Mouse (Mus musculus) heart, adult 2 months (tissue): ENCODE measurements around the gene U2af1l4. TPM values are rescaled to one million over a fixed set of nuclear protein-coding genes. Genes with fewer than 3 reads are reported as not detected.

ENCODE experiments used
- DNase-seq, 2 experiments: peaks; one replicate each; pipeline ENCODE4 v3.0.0; 2021
- H3K27ac ChIP-seq: fragments of 200-600 bp; 2 replicates; pipeline ENCODE4 v1.8.1; 2022
- H3K27me3 ChIP-seq: fragments of 200-500 bp; 2 replicates; pipeline ENCODE4 v1.6.1; 2012; ENCODE audit warnings: mild to moderate bottlenecking, low read length, inconsistent platforms, mixed read lengths; ENCODE audit not compliant: control insufficient read depth, insufficient read depth
- H3K36me3 ChIP-seq: fragments of 200-500 bp; 2 replicates; pipeline ENCODE4 v1.6.1; 2012; ENCODE audit warnings: low read length, inconsistent platforms; ENCODE audit not compliant: control insufficient read depth, insufficient read depth
- H3K4me1 ChIP-seq: fragments of 200-500 bp; 2 replicates; pipeline ENCODE4 v1.6.1; 2011; ENCODE audit warnings: low read length; ENCODE audit not compliant: control insufficient read depth, insufficient read depth
- H3K4me3 ChIP-seq: fragments of 200-600 bp; 2 replicates; pipeline ENCODE4 v1.8.1; 2022
- H3K79me2 ChIP-seq: fragments of 200-500 bp; replicated peaks from 2 replicates; pipeline ENCODE4 v1.6.1; 2012; ENCODE audit warnings: mild to moderate bottlenecking, inconsistent platforms, low read length, moderate library complexity, mixed read lengths; ENCODE audit not compliant: control insufficient read depth, insufficient read depth
- H3K9ac ChIP-seq: fragments of 200-500 bp; 2 replicates; pipeline ENCODE4 v1.6.1; 2012; ENCODE audit warnings: low read depth, mild to moderate bottlenecking, control low read depth, inconsistent platforms, low read length, mixed read lengths
- CTCF ChIP-seq: fragments of 200-600 bp; IDR thresholded peaks from 2 replicates; pipeline ENCODE4 v1.8.1; 2022; ENCODE audit warnings: antibody characterized with exemption, mild to moderate bottlenecking, moderate library complexity
- EP300 ChIP-seq: fragments of 200-500 bp; IDR thresholded peaks from 2 replicates; pipeline ENCODE4 v1.6.1; 2011; ENCODE audit warnings: low read depth, low read length, control low read depth; ENCODE audit not compliant: insufficient read depth
- POLR2A ChIP-seq: fragments of 200-500 bp; IDR thresholded peaks from 2 replicates; pipeline ENCODE4 v1.6.1; 2011; ENCODE audit warnings: mild to moderate bottlenecking, low read depth, low read length, control low read depth; ENCODE audit not compliant: insufficient read depth
- WGBS: fragments of 180-500 bp; shearing (Covaris S2); methylation state at CpG from one replicate; pipeline ENCODE4 v1.1.7; 2018; 5-methylcytosine and 5-hydroxymethylcytosine counted together
- intact Hi-C: fragments of 180-260 bp; cut with DNase I; formaldehyde crosslinking; loops from one replicate; pipeline ENCODE4 v1.15.1; 2025
- polyA plus RNA-seq: library from polyadenylated mRNA; depleted of rRNA; stranded (reverse); fragments of >200 nt; gene quantifications from 2 replicates; pipeline ENCODE4 v1.2.3, GENCODE M21; 2012
- total RNA-seq, 2 experiments: library from RNA; stranded (reverse); gene quantifications; 2 replicates each; pipeline ENCODE4 v1.2.3; 2021

U2af1l4 gene
- total and polyA plus RNA-seq, 3 experiments, result 56.0 to 67.9 (median 61.3) TPM

DNA sequence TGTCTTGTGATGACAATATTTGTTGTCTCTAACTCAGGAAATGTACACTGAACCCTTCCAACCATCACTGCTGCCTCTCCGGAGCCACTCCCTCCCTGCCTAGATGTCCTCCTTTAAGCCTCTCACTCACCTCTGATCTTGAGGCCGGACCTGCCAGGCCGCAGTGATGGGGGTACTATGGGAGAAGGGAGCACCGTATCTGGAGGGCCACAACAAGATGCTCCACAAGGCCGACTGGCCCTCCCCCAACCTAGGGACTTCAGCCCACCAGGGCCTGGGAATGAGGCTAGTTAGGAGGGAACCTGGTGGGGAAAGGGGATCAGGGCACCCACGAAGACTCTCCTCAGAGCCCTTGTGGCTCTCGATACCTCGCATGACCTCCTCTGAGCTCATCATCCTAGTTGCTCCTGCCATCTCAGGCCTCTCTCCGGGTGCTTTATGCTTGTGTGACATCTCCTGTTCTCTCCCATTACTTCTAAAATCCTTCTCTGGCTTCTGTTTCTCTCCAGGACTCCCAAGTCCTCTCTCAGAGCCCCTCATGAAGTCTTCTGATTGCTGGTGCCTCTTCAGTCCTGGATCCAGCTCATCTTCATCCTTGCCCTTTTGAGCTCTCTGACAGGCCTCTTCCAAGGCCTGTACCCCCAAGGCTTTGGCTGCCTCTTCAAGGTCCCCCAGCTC is 28.0 kb downstream of the U2af1l4 start:
- 80% methylated on average over 9 of the region's 9 CpGs for WGBS
- intact Hi-C loops, result loop anchor here (5.0 to 10.0 kb wide), 2 partner anchors 271 to 364 kb away; partner anchors contain the start of genes Ffar1 and Usf2
- Histone ChIP-seq H3K9ac (no peak overlapping the region), H3K27me3 (no peaks in the 10 kb centered on the region), H3K79me2 (peaks cover 1% of the 10 kb centered on the region), H3K4me1 (no peaks in the 10 kb centered on the region), H3K36me3 (no peaks in the 10 kb centered on the region), H3K4me3 (no peak overlapping the region), H3K27ac (no peak overlapping the region)
- TF ChIP-seq CTCF (no peak), POLR2A (no peak), EP300 (no peak)
- DNase-seq, result no peak

- no peaks in the 10 kb centered on the region for H3K4me1 ChIP-seq
- H3K9ac ChIP-seq, result no peak overlapping the region
- 74% methylated on average over 4 of the region's 4 CpGs for WGBS
- TF ChIP-seq POLR2A (no peak), EP300 (no peak), CTCF (no peak)
- no peak overlapping the region for H3K27ac ChIP-seq
- intact Hi-C loops, result loop anchor here (5.0 to 10.0 kb wide), 2 partner anchors 271 to 363 kb away; partner anchors contain the start of genes Ffar1 and Usf2
- no peaks in the 10 kb centered on the region for H3K36me3 ChIP-seq
- no peaks in the 10 kb centered on the region for H3K27me3 ChIP-seq
- H3K79me2 ChIP-seq, result peaks cover 1% of the 10 kb centered on the region
- DNase-seq, result no peak
- no peak overlapping the region for H3K4me3 ChIP-seq
Measured at GRCm38 (mm10) chr7:30591605-30591951, 28.5 kb downstream of the U2af1l4 start.

DNA sequence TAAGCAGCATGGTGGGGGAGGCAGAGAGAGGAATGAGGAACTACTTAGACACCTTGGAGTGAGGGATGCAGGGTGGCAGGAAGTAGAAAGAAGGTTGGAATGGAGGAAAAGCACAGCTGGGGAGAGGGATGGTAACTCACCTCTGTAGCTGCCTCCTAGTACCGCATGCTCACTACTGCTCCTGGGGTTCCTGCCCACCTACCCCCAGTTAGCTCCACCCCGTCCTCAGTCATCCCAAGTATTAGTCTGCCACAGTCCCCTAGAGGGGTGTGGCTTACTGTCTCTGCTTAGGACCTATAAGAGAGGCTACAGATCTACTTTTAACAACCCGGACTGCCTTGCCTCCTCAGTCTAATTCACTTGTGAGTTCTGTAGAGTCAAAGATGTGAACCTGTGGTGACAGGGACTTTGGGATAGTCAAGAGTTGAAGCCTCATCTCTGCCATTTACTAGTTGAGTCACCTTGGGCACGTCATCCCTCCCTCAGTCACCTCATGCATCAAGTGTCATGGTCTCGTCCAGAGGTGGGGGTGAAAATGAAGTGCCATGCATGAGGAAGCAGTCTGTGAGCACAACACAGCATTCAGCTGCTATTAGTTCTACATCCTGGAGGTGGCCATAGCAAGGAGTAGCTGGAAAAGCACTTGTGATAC is 29.8 kb downstream of the U2af1l4 start:
- 52% methylated on average over 5 of the region's 5 CpGs for WGBS
- Histone ChIP-seq H3K27me3 (no peaks in the 10 kb centered on the region), H3K4me3 (no peak overlapping the region), H3K27ac (no peak overlapping the region), H3K9ac (no peak overlapping the region), H3K79me2 (no peaks in the 10 kb centered on the region), H3K4me1 (no peaks in the 10 kb centered on the region), H3K36me3 (no peaks in the 10 kb centered on the region)
- no peak for TF ChIP-seq EP300
- TF ChIP-seq CTCF, result no peak
- no peak for TF ChIP-seq POLR2A
- no peak for DNase-seq
- intact Hi-C loops, result loop anchor here (5.0 to 10.0 kb wide), 2 partner anchors 269 to 362 kb away; partner anchors contain the start of genes Ffar1 and Usf2

GRCm38 (mm10) chr7:30593579-30594509 is 30.7 kb downstream of the U2af1l4 start:
- DNase-seq, result no peak
- TF ChIP-seq EP300 (no peak), CTCF (no peak), POLR2A (no peak)
- no peak overlapping the region for H3K27ac ChIP-seq
- H3K9ac ChIP-seq, result no peak overlapping the region
- H3K4me3 ChIP-seq, result no peak overlapping the region
- WGBS, result 59% methylated on average over 10 of the region's 10 CpGs
- H3K4me1 ChIP-seq, result no peaks in the 10 kb centered on the region
- H3K36me3 ChIP-seq, result no peaks in the 10 kb centered on the region
- H3K27me3 ChIP-seq, result no peaks in the 10 kb centered on the region
- intact Hi-C loops, result loop anchor here (5.0 to 10.0 kb wide), 2 partner anchors 268 to 361 kb away; partner anchors contain the start of genes Ffar1 and Usf2
- no peaks in the 10 kb centered on the region for H3K79me2 ChIP-seq

DNA sequence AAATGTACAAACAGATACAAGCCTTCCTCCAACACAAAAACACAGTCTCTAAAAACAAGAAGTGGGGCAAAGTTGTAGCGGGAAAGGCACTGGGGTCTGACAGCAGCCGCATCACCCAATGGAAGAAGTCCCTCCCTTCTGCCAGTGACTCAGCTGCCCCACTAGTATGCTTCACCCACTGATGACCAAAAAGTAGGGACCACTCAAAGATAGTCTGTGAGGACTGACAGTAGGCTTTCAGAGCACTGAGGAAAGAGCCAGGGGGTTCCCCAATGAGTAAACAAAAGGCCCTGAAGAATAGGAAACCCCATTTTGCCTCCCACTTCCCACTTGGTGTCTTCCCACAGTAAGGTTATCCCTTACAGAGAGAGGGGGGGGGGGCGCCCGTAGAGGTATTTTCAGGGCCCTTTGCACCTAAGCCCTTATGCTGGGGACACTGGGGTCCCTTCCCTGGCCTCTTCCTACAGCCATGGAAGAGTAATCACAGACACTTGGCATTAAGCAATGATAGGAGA is 31.5 kb downstream of the U2af1l4 start:
- Histone ChIP-seq H3K4me1 (no peaks in the 10 kb centered on the region), H3K27me3 (no peaks in the 10 kb centered on the region), H3K36me3 (no peaks in the 10 kb centered on the region), H3K79me2 (no peaks in the 10 kb centered on the region), H3K4me3 (no peak overlapping the region), H3K27ac (no peak overlapping the region), H3K9ac (no peak overlapping the region)
- no peak for DNase-seq
- 49% methylated on average over 4 of the region's 4 CpGs for WGBS
- TF ChIP-seq EP300 (no peak), CTCF (no peak), POLR2A (no peak)
- intact Hi-C loops, result loop anchor here (5.0 to 10.0 kb wide), 2 partner anchors 268 to 360 kb away; partner anchors contain the start of genes Ffar1 and Usf2
